Mouse (Mus musculus): ENCODE data around the gene Slc24a5.

Slc24a5 gene

GRCm38 (mm10) chr2:125122288-125122623 is 54.3 kb downstream of the Slc24a5 start:
- DNase-seq, result no peak

- peak in 1 of 2 experiments; percentile 61 for DNase-seq
Observed at GRCm38 (mm10) chr2:125122624-125123476, 54.9 kb downstream of the Slc24a5 start.

- DNase-seq, result peak; percentile 87
Observed at GRCm38 (mm10) chr2:125123477-125123852, 55.5 kb downstream of the Slc24a5 start, which contains the start of gene Myef2. Myef2 (minus strand) TSS chr2:125123661.

GRCm38 (mm10) chr2:125125824-125126223 is 57.9 kb downstream of the Slc24a5 start:
- no peak for DNase-seq

GRCm38 (mm10) chr2:125126792-125127191 is 58.9 kb downstream of the Slc24a5 start:
- DNase-seq, result no peak

- DNase-seq, result no peak
Observed at GRCm38 (mm10) chr2:125134113-125134512, 66.2 kb downstream of the Slc24a5 start.

- peak; percentile 81 for DNase-seq
Observed at GRCm38 (mm10) chr2:125135903-125136811, 68.2 kb downstream of the Slc24a5 start, which contains the start of gene Ctxn2. Ctxn2 (plus strand) TSS chr2:125136692.

- no peak for DNase-seq
Observed at GRCm38 (mm10) chr2:125136846-125137245, 68.9 kb downstream of the Slc24a5 start.
